Mouse (Mus musculus): ENCODE data around the gene Cisd1. TPM values are rescaled to one million over a fixed set of nuclear protein-coding genes. Genes with fewer than 3 reads are reported as not detected.

The Cisd1 gene
- polyA plus RNA-seq (2021; fragmentation: Nextera tagmentation) = 539 and 552 TPM in 2 replicates
- long read RNA-seq, experiment 1, transcript Cisd1-201 (3 exons, 1,084 nt) = major isoform, 493 of 506 reads
- long read RNA-seq, experiment 1, partial matches to known transcripts = 12 of 506 reads
- long read RNA-seq, experiment 1, other reads (novel, unspliced or antisense) = 1 of 506 reads
- long read RNA-seq, experiment 2, transcript Cisd1-201 (3 exons, 1,084 nt) = major isoform, 145 of 146 reads
- long read RNA-seq, experiment 2, partial matches to known transcripts = 0 of 146 reads
- long read RNA-seq, experiment 2, other reads (novel, unspliced or antisense) = 1 of 146 reads

DNA sequence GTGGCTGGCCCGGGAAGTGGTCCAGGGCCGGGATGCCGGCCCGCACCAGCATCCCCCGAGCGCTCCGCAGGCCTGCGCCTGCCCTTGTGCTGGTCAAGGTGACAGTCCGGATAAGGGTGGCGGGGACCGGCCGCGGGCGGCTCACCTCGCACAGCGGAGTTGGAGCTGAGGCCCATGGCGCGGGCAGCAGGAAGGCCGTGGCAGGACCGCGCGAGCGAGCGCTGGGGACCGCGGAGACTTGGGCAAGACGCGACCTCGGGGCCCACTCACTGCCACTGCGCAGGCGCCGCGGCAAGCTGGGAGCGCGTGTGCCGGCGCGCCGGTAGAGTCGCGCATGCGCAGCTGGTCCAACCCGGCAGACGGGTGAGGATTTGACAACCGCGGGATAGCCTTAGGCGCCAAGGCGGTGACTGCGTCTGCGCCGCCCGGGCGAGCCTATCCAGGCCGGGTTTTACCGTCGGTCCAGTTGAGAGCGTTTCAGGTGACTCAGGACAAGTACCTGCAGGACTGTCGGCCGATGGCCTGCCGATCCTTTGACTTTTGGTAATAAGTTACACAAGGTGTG, at the start of gene Cisd1:
TSS of gene Cisd1 (minus strand) at position 376 of the 565 bp plus-strand sequence.

DNA sequence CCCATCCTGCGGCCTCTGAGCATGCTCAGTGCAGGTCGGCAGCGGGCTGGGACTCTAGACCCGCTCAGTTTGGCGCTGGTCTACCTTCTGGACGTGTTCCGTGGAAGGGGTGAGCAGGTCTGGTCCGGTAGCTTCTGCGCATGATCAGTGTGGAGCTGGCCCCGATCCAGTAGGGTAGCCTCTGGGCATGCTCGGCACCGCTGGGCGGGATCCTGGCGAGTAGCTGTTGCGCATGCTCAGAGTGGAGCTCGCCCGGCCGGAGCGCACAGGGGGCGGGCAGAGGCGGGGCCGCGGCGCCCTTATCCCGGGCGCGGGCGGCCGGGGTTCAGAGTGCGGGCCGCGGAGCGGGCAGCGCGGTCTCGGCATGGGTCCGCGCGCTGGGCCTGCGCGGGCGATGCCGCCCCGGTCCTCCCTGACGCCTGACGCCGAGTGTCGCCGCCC, 2.8 kb upstream of the Cisd1 start, which contains the start of gene Ipmk:
TSS of gene Ipmk (plus strand) at position 255 of the 441 bp plus-strand sequence.

DNA sequence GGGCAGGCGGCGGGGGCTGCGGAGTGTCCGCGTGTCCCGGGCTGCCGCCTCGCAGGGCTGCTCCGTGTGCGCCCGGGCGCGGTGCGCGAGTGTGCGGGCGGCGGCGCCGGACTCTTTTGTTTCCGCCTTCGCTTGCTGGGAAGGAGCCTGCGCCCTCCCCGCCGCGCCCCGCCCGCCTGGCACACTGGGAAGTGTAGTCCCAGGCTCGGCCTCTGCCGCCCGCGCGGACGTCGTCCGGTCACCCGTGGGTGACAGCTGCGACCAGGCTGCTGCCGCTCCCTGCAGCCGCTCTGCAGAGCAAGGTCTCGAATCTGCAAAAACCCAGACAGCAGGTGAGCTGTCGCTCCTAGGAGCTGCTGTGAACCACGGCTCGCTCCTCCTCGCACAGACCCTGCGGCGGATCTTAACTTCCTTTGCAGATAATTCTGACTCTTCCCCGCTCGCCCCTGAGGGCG, 59.6 kb downstream of the Cisd1 start, which contains the start of gene Ube2d1:
TSS of gene Ube2d1 (minus strand) at position 137 of the 455 bp plus-strand sequence.

Other genes starting within 250 kb of the Cisd1 start
- 1.3 and 1.4 TPM in 2 replicates for gene Bicc1, start 185.3 kb downstream of the Cisd1 start, polyA plus RNA-seq (2021; fragmentation: Nextera tagmentation)
- gene Tfam, start 106.7 kb downstream of the Cisd1 start, polyA plus RNA-seq (2021; fragmentation: Nextera tagmentation) = 15.4 and 16.9 TPM in 2 replicates
- 21.3 and 35.6 TPM in 2 replicates for gene Ube2d1, start 59.7 kb downstream of the Cisd1 start, polyA plus RNA-seq (2021; fragmentation: Nextera tagmentation)
- gene Ipmk, start 2.8 kb upstream of the Cisd1 start, polyA plus RNA-seq (2021; fragmentation: Nextera tagmentation) = 4.7 and 5.3 TPM in 2 replicates

All from layer of hippocampus, adult 6 months (tissue).